Mouse (Mus musculus) limb, embryonic 14.5 days (tissue): Measurements from ENCODE around the gene Azin2. TPM values are rescaled to one million over a fixed set of nuclear protein-coding genes. Genes with fewer than 3 reads are reported as not detected.

Experiments used
- ATAC-seq: fragments of 200-750 bp; cut with Nextera tagmentation; 2 replicates; pipeline ENCODE4 v1.8.0; 2017; ENCODE audit warnings: low read depth, moderate number of reproducible peaks, moderate TSS enrichment; ENCODE audit not compliant: low FRiP score
- DNase-seq: peaks from one replicate; pipeline ENCODE4 v3.0.0-alpha.2; 2015; ENCODE audit warnings: low spot score
- H3K27ac ChIP-seq: fragments of 300-500 bp; sonication (generic); replicated peaks from 2 replicates; pipeline ENCODE4 v1.5.1; 2014; ENCODE audit warnings: low read depth, mild to moderate bottlenecking, low read length, moderate library complexity, mixed read lengths
- H3K27me3 ChIP-seq: fragments of 300-500 bp; sonication (generic); 2 replicates; pipeline ENCODE4 v1.6.1; 2014; ENCODE audit warnings: low read length, mixed read lengths; ENCODE audit not compliant: control insufficient read depth, insufficient read depth
- H3K36me3 ChIP-seq: fragments of 300-500 bp; sonication (generic); 2 replicates; pipeline ENCODE4 v1.6.1; 2014; ENCODE audit warnings: mild to moderate bottlenecking, low read length, moderate library complexity, mixed read lengths; ENCODE audit not compliant: control insufficient read depth, insufficient read depth
- H3K4me1 ChIP-seq: fragments of 300-500 bp; sonication (generic); 2 replicates; pipeline ENCODE4 v1.6.1; 2014; ENCODE audit warnings: antibody characterized with exemption, low read length, mixed read lengths; ENCODE audit not compliant: control insufficient read depth, insufficient read depth
- H3K4me2 ChIP-seq: fragments of 300-500 bp; sonication (generic); replicated peaks from 2 replicates; pipeline ENCODE4 v1.6.1; 2014; ENCODE audit warnings: low read depth, mild to moderate bottlenecking, low read length, moderate library complexity; ENCODE audit not compliant: severe bottlenecking
- H3K4me3 ChIP-seq: fragments of 300-500 bp; sonication (generic); replicated peaks from 2 replicates; pipeline ENCODE4 v1.5.1; 2014; ENCODE audit warnings: low read length
- H3K9ac ChIP-seq: fragments of 300-500 bp; sonication (generic); 2 replicates; pipeline ENCODE4 v1.6.1; 2014; ENCODE audit warnings: mild to moderate bottlenecking, low read depth, low read length, moderate library complexity; ENCODE audit not compliant: severe bottlenecking
- H3K9me3 ChIP-seq: fragments of 300-500 bp; sonication (generic); 2 replicates; pipeline ENCODE4 v1.6.1; 2016; ENCODE audit warnings: low read length; ENCODE audit not compliant: control insufficient read depth
- POLR2A ChIP-seq: fragments of 200-500 bp; IDR thresholded peaks from 2 replicates; pipeline ENCODE4 v1.8.0; 2012; ENCODE audit warnings: inconsistent platforms, mild to moderate bottlenecking, moderate library complexity, borderline replicate concordance; ENCODE audit not compliant: insufficient read depth, insufficient read length; ENCODE audit errors: extremely low read depth
- WGBS: fragments of 180-500 bp; shearing (Covaris S2); extraction: QIAGEN DNeasy Blood & Tissue Kit; methylation state at CpG from one replicate; pipeline ENCODE4 v1.1.7; 2014; 5-methylcytosine and 5-hydroxymethylcytosine counted together
- polyA plus RNA-seq, 2 experiments: library from polyadenylated mRNA; depleted of rRNA in 1 of 2; stranded (reverse) in 1 of 2; unstranded in 1 of 2; fragments of >200 nt; fragmentation: Nextera tagmentation in 1 of 2; extraction: Ambion mirVana in 1 of 2; gene quantifications; 2 replicates each; pipeline versions ENCODE4 v1.2.1 to v1.2.3; 2012 to 2014

Azin2 gene
- polyA plus RNA-seq, 2 experiments, result 26.5 to 30.7 TPM

DNA sequence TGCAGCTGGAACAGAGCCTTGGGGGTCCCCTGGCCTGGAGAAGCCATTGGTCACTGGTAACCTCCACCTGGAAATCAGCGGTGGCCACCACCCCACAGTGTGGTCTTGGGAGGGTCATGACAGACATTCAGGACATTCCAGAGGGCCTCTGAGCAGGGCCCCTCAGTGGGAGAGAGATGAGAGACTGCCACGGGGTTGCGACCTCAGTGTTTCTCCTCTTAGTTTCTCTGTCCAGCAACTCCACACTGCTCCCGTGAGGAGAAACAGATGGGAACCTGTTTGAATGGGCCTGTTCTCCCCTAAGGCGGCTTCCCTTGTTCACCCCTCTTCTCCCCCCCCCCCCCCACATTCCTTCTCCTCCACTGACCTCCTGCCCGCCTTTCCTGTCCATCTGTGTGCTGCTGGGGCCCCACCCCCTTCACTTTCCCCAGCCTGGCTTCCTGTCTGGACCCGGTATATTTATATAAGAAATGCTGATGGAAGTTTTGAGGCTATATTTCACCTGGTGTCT lies 64.3 kb downstream of the Azin2 start:
- H3K9ac ChIP-seq, result no peak overlapping the region
- no peak overlapping the region for H3K4me3 ChIP-seq
- TF ChIP-seq POLR2A, result no peak
- H3K9me3 ChIP-seq, result no peaks in the 10 kb centered on the region
- no peaks in the 10 kb centered on the region for H3K27me3 ChIP-seq
- WGBS, result 6% methylated on average over 7 of the region's 7 CpGs
- ATAC-seq (peak; percentile 50), DNase-seq (no peak)
- H3K4me2 ChIP-seq, result no peak overlapping the region
- H3K27ac ChIP-seq, result peak overlapping the region; percentile 95; the same call in 1 of the 2 replicates
- peaks cover 24% of the 10 kb centered on the region for H3K4me1 ChIP-seq
- peaks cover 20% of the 10 kb centered on the region for H3K36me3 ChIP-seq

DNA sequence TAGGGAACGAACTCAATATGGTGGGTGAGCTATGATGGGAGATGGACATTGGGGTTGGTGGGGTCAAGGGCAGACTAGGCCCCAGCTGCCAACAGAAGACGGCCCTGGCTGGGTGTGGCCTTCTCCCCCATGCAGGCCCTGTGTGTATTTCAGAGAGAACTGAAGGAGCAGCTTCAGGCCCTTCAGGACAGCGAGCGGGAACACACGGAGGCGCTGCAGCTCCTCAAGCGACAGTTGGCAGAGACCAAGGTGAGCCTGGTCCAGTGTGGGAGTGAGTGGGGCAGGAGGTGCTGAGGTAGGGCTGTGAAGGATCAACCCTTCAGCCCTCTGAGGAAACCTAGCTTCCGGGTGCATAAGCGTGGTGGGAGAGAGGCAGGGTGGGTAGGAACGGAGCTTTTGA lies 65.6 kb downstream of the Azin2 start:
- ATAC-seq (no peak), DNase-seq (no peak)
- 95% methylated on average over 10 of the region's 10 CpGs for WGBS
- Histone ChIP-seq H3K4me1 (peaks cover 24% of the 10 kb centered on the region), H3K9me3 (no peaks in the 10 kb centered on the region), H3K4me2 (no peak overlapping the region), H3K27ac (no peak overlapping the region), H3K9ac (no peak overlapping the region), H3K27me3 (no peaks in the 10 kb centered on the region), H3K4me3 (no peak overlapping the region), H3K36me3 (peaks cover 9% of the 10 kb centered on the region; the same call in 1 of the 2 replicates)
- no peak for TF ChIP-seq POLR2A

GRCm38 (mm10) chr4:128895841-128896240 lies 66.4 kb downstream of the Azin2 start:
- H3K36me3 ChIP-seq, result peaks cover 4% of the 10 kb centered on the region; the same call in 1 of the 2 replicates
- no peak overlapping the region for H3K27ac ChIP-seq
- no peak overlapping the region for H3K9ac ChIP-seq
- WGBS, result 92% methylated on average over 4 of the region's 4 CpGs
- no peak overlapping the region for H3K4me3 ChIP-seq
- no peak for DNase-seq
- no peak for ATAC-seq
- no peak overlapping the region for H3K4me2 ChIP-seq
- no peak for TF ChIP-seq POLR2A
- H3K9me3 ChIP-seq, result no peaks in the 10 kb centered on the region
- peaks cover 24% of the 10 kb centered on the region for H3K4me1 ChIP-seq
- no peaks in the 10 kb centered on the region for H3K27me3 ChIP-seq

- Histone ChIP-seq H3K27me3 (no peaks in the 10 kb centered on the region), H3K9me3 (no peaks in the 10 kb centered on the region), H3K36me3 (no peaks in the 10 kb centered on the region), H3K4me1 (peaks cover 16% of the 10 kb centered on the region), H3K4me2 (no peak overlapping the region), H3K9ac (no peak overlapping the region), H3K4me3 (no peak overlapping the region), H3K27ac (no peak overlapping the region)
- DNase-seq (no peak), ATAC-seq (no peak)
- TF ChIP-seq POLR2A, result no peak
- WGBS, result 83% methylated on average over 12 of the region's 12 CpGs
Measured at GRCm38 (mm10) chr4:128894112-128894511, 68.1 kb downstream of the Azin2 start.

DNA sequence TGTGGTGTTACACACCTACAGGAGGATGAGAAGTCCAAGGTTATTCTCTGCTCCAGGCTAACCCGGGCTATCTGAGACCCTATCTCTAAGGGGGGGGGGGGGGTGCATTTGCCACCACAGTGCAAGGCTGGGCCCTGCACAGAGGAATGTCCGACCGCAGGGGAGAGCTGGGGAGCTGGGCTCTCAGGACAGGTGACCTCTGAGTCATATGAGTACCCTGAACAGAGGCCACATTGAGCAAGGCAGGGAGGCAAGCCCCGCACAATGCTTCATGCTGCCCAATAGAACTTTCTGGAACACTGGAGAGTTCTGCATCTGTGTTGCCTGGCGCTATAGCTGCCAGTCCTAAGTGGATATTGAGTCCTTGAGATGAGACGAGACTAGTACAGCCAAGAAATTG lies 70.1 kb downstream of the Azin2 start:
- no peak overlapping the region for H3K4me3 ChIP-seq
- H3K27me3 ChIP-seq, result no peaks in the 10 kb centered on the region
- no peaks in the 10 kb centered on the region for H3K36me3 ChIP-seq
- H3K27ac ChIP-seq, result no peak overlapping the region
- no peak for TF ChIP-seq POLR2A
- WGBS, result 85% methylated on average over 6 of the region's 6 CpGs
- ATAC-seq (no peak), DNase-seq (no peak)
- no peaks in the 10 kb centered on the region for H3K4me1 ChIP-seq
- H3K9me3 ChIP-seq, result no peaks in the 10 kb centered on the region
- no peak overlapping the region for H3K4me2 ChIP-seq
- H3K9ac ChIP-seq, result no peak overlapping the region

GRCm38 (mm10) chr4:128891746-128892145 lies 70.5 kb downstream of the Azin2 start:
- TF ChIP-seq POLR2A, result no peak
- H3K27me3 ChIP-seq, result no peaks in the 10 kb centered on the region
- H3K4me3 ChIP-seq, result no peak overlapping the region
- H3K9ac ChIP-seq, result no peak overlapping the region
- no peak for ATAC-seq
- H3K4me1 ChIP-seq, result no peaks in the 10 kb centered on the region
- no peaks in the 10 kb centered on the region for H3K36me3 ChIP-seq
- H3K9me3 ChIP-seq, result no peaks in the 10 kb centered on the region
- WGBS, result 75% methylated on average over 6 of the region's 6 CpGs
- DNase-seq, result no peak
- H3K4me2 ChIP-seq, result no peak overlapping the region
- no peak overlapping the region for H3K27ac ChIP-seq
